Mouse (Mus musculus) testis, adult 2 months (tissue): ENCODE results near the gene Cxcl14. TPM values are rescaled to one million over a fixed set of nuclear protein-coding genes. Genes with fewer than 3 reads are reported as not detected.

Source experiments
- H3K27ac ChIP-seq: fragments of 200-500 bp; 2 replicates; pipeline ENCODE4 v1.5.1; 2012; ENCODE audit warnings: low read depth, low read length; ENCODE audit not compliant: control insufficient read depth, insufficient read depth
- H3K27me3 ChIP-seq: fragments of 200-500 bp; 2 replicates; pipeline ENCODE4 v1.6.1; 2012; ENCODE audit warnings: mild to moderate bottlenecking, low read length, moderate library complexity; ENCODE audit not compliant: control insufficient read depth, insufficient read depth
- H3K36me3 ChIP-seq: fragments of 200-500 bp; 2 replicates; pipeline ENCODE4 v1.6.1; 2012; ENCODE audit warnings: mild to moderate bottlenecking, low read length; ENCODE audit not compliant: control insufficient read depth, insufficient read depth
- H3K4me1 ChIP-seq: fragments of 200-500 bp; 2 replicates; pipeline ENCODE4 v1.6.1; 2012; ENCODE audit warnings: low read length; ENCODE audit not compliant: control insufficient read depth, insufficient read depth
- H3K4me3 ChIP-seq: fragments of 200-500 bp; 2 replicates; pipeline ENCODE4 v1.5.1; 2012; ENCODE audit warnings: low read depth, mild to moderate bottlenecking, low read length, moderate library complexity, mixed read lengths; ENCODE audit not compliant: control insufficient read depth
- CTCF ChIP-seq: fragments of 200-500 bp; IDR thresholded peaks from 2 replicates; pipeline ENCODE4 v1.5.1; 2012; ENCODE audit warnings: low read depth, mild to moderate bottlenecking, inconsistent platforms, low read length, moderate library complexity; ENCODE audit not compliant: control insufficient read depth, insufficient read depth, insufficient replicate concordance
- POLR2A ChIP-seq: fragments of 200-500 bp; IDR thresholded peaks from 2 replicates; pipeline ENCODE4 v1.6.1; 2012; ENCODE audit warnings: low read depth, mild to moderate bottlenecking, inconsistent platforms, low read length, moderate library complexity; ENCODE audit not compliant: control insufficient read depth
- polyA plus RNA-seq: library from polyadenylated mRNA; depleted of rRNA; stranded (reverse); fragments of >200 nt; gene quantifications from 2 replicates; pipeline ENCODE4 v1.2.3, GENCODE M21; 2012; rRNA removed

Cxcl14 gene
- 1.3 and 7.1 TPM in 2 replicates for polyA plus RNA-seq

DNA sequence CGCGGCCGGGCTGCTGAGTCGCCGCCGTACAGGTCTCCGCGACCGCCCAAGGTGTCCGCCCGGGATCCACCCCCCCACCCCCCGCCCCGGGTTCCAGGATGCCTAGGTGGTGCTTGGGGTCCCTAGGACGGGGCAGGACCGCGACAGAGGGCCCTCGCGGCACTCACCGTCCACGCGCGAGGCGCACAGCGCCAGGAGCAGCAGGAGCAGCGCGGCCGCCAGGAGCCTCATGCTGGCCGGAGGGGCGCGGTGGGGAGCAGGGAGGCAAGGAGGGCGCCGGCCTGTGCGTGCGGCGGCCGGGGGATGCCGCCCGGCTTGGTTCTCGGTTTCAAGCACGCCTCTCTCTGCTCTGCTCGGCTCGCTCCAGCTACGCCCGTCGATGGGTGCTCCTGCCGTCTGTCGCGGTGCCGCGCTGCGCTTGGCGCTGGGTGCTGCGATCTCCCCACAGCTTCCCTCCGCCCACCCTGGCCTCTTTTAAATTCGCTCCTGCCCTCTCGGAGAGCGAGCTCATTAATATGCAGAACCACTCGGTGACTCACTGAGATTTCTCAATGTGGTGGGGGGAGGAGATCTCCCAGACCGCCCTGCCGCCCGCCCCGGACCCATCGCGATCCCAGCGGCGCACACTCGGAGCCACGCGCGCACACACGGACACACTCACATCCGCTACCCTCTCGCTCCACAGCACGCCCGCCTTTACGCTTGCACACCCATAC lies at the start of gene Cxcl14:
Cxcl14 (minus strand) TSS at position 609 of the 716 bp plus-strand sequence.
- TF ChIP-seq CTCF (no peak), POLR2A (no peak)
- no peaks in the 10 kb centered on the region; the same call in 1 of the 2 replicates for H3K4me1 ChIP-seq
- H3K27me3 ChIP-seq = no peaks in the 10 kb centered on the region
- no peak within 1 kb of the TSS; the same call in 1 of the 2 replicates for H3K4me3 ChIP-seq
- no peaks in the 10 kb centered on the region for H3K36me3 ChIP-seq
- H3K27ac ChIP-seq = no peak within 1 kb of the TSS

DNA sequence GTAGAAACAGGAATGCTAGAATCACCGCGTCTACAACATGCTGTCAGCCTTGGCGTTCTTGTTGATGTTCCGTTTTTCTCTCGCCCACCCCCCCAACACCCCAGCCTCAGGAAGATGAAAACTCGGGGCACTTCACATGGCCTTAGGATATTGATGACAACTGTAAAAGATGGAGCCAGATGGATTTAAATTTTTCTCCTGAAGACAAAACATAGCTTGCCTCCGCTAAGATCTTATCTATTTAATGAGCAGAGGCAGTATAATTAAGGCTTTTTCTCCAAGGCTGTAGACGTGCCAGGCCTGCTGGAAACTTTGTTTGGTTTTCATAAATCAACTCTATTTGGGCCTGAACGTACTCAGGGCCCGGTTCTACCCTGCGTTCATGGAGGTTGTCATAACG lies 48.0 kb upstream of the Cxcl14 start:
- Histone ChIP-seq H3K27me3 (no peaks in the 10 kb centered on the region), H3K4me1 (peaks cover 3% of the 10 kb centered on the region), H3K36me3 (no peaks in the 10 kb centered on the region), H3K4me3 (no peak overlapping the region), H3K27ac (no peak overlapping the region)
- TF ChIP-seq POLR2A (no peak), CTCF (no peak)

DNA sequence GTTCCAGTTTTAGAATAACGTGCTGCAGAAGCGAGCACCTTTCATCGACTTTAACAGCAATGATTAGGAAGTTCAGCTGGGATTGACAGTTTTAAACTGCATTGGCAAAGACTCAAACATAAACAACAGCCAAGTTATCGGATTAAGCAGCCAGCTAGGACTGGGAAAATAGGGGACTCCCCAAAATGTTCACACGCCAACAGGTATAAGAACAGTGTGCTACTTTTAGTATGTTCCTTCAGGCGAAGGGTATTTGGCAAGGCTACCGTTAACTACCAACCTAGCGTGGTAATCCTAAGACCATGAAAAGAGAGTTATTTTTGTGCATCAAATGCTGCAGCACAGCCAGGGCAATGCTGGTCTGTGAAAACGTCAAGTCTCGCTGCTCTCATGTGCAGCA lies 46.1 kb upstream of the Cxcl14 start:
- Histone ChIP-seq H3K27ac (no peak overlapping the region), H3K4me1 (peaks cover 3% of the 10 kb centered on the region), H3K27me3 (no peaks in the 10 kb centered on the region), H3K4me3 (no peak overlapping the region), H3K36me3 (no peaks in the 10 kb centered on the region)
- TF ChIP-seq POLR2A (no peak), CTCF (no peak)

DNA sequence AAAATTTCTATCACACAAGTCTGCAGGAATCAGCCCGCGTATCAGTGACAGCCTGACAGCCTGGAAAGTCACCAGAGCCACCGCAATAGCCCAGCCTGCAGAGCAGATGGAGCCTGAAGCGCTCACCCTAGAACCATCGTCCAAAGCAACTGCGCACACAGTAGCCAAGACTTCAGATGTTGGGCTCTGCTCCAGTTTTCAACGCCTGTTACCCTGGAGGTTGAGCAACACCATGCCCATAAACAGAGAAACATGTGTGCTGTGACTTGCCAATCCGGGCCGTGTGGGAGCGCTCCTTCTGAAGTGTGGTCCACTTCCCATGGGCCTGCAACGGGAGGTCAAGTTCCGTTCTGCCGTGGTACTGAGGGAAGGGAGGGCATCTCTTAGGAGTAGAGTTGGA lies 44.2 kb upstream of the Cxcl14 start:
- no peak overlapping the region for H3K4me3 ChIP-seq

DNA sequence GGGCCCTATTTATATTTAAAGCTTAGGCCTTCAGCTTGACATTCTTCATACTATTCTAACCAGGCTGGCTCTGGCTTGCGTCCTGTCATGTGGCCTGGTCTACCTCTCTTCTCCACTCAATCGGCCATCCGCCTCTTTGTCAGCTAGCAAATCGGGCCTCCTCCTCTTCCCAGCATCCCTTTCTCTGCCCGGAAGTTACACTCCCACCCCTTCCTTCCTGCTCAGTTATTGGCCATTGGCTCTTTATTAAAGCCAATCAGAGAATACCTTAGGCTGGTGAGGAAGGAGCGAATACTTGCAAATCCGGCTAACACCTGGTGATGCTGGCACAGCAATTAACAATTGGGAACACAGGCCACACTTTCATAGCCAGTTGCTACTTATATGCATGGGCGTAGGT lies 43.5 kb upstream of the Cxcl14 start:
- H3K27me3 ChIP-seq = no peaks in the 10 kb centered on the region
- peaks cover 3% of the 10 kb centered on the region for H3K4me1 ChIP-seq
- no peak overlapping the region for H3K27ac ChIP-seq
- H3K4me3 ChIP-seq = no peak overlapping the region
- no peak for TF ChIP-seq CTCF
- TF ChIP-seq POLR2A = no peak
- H3K36me3 ChIP-seq = no peaks in the 10 kb centered on the region

More for the DNA sequence above, 44.2 kb upstream of the Cxcl14 start:
- no peak for TF ChIP-seq POLR2A
- no peak for TF ChIP-seq CTCF
- peaks cover 3% of the 10 kb centered on the region for H3K4me1 ChIP-seq
- H3K36me3 ChIP-seq = no peaks in the 10 kb centered on the region
- no peak overlapping the region for H3K27ac ChIP-seq
- no peaks in the 10 kb centered on the region for H3K27me3 ChIP-seq

DNA sequence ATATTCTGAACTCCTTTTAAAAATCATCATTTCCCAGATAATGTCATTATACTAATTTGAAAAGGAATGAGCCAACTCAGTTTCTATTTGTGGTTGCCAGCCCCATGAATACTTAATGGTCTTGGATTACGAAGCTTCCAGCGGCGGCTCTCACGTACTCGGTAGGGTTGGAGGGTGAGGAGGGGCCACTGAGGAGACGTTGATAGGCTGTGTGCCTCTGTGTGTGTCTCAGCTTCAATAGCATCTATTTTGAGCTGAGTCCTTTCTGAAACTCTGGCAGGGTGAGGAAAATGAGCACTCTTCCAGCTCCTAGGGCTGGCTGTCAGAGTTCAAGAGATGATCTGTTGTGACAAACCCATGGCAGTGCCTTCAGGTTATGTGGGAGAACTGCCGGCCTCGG lies 40.6 kb upstream of the Cxcl14 start:
- no peak for TF ChIP-seq POLR2A
- no peak for TF ChIP-seq CTCF
- Histone ChIP-seq H3K4me3 (no peak overlapping the region), H3K36me3 (no peaks in the 10 kb centered on the region), H3K4me1 (peaks cover 3% of the 10 kb centered on the region), H3K27me3 (no peaks in the 10 kb centered on the region), H3K27ac (no peak overlapping the region)

DNA sequence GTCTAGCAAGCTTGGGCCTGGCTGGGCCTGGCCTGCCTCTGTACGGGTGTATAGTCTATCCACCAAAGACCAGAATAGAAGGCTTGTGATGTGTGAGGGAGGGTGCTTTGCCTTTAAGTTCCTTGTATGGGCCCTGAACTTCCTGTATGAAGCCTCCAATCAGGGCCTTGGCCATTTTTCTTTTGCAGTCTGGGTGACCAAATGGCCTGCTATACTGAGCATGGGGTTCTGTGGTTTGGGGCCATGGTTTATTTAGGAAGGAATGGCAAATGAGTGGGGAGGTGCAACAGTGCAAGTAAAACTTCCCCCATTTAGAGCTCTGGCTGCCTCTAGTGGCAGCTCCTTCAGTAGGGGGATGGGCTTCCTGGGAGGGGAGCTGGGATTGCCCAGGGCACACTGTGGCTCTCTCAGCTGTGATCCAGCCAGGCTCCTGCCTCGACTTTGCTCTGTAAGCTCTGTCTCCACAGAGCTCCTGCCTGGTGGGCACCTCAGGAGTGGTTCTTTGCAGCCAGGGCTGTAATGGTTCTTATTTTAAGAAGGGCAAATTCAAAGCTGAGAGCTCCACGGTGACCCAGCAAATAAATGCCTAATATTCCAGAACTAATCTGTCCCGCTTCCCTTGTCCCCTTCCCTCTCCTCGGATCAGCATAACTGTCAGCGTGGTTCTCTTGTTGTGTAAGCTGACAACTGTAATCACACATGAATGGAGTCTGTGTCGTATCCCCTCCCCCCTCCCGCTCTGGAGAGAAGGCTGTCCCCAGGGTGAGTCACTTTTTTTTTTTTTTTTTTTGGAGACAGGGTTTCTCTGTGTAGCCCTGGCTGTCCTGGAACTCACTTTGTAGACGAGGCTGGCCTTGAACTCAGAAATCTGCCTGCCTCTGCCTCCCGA lies 38.7 kb upstream of the Cxcl14 start:
- H3K27ac ChIP-seq = no peak overlapping the region
- H3K4me1 ChIP-seq = peaks cover 3% of the 10 kb centered on the region
- no peaks in the 10 kb centered on the region for H3K27me3 ChIP-seq
- TF ChIP-seq CTCF (no peak), POLR2A (no peak)
- H3K36me3 ChIP-seq = no peaks in the 10 kb centered on the region
- no peak overlapping the region for H3K4me3 ChIP-seq
